Mouse (Mus musculus) olfactory bulb, adult 2 months (tissue): ENCODE data around the gene 2610028H24Rik.

Experiments
- CTCF ChIP-seq: fragments of 200-500 bp; IDR thresholded peaks from 2 replicates; pipeline ENCODE4 v1.5.1; 2012; ENCODE audit warnings: low read depth, mild to moderate bottlenecking, low read length, moderate library complexity; ENCODE audit not compliant: insufficient read depth
- POLR2A ChIP-seq: fragments of 200-500 bp; IDR thresholded peaks from 2 replicates; pipeline ENCODE4 v1.6.1; 2012; ENCODE audit warnings: mild to moderate bottlenecking, low read depth, low read length, moderate library complexity; ENCODE audit not compliant: insufficient read depth

GRCm38 (mm10) chr10:76408520-76408919 is 40.4 kb upstream of the 2610028H24Rik start:
- TF ChIP-seq CTCF (no peak), POLR2A (no peak)
